Mouse (Mus musculus): Measurements from ENCODE around the gene 4930518I15Rik. TPM values are rescaled to one million over a fixed set of nuclear protein-coding genes. Genes with fewer than 3 reads are reported as not detected.
"Not testable (repeated sequence)": the region's sequence is repeated elsewhere in the genome, so short reads cannot be mapped to it uniquely, and the experiment has no call there.

Gene 4930518I15Rik
- total RNA-seq, 2 experiments from 2014 or later: 1.3 to 1.9 TPM

DNA sequence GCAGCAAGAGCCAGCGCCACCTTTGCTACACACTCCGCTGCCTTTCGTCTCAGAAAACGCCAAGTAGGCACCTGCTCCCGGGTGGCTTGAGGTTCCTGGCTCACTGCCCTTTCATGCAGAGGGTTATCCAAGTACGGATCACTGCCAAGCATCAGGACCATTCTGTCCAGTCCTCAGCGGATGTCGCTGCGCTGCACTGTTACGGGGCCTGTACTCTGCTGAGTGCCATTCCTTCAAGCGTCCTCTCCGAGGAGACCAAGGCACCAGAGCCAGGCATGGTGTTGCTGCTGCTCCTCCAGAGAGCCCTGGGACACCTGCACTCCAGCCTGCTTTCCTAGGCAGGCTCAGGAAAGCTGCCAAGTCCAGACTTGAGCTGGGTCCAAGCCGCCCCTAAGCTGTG lies 4.2 kb downstream of the 4930518I15Rik start:
- intact Hi-C loops (cut with DNase I): loop anchor here (10.0 kb wide), 1 partner anchor 309 kb away; the partner anchor contains the start of gene Aar2
- DNase-seq (ENCODE audit: low spot score in 2 of 2): not testable (repeated sequence)

DNA sequence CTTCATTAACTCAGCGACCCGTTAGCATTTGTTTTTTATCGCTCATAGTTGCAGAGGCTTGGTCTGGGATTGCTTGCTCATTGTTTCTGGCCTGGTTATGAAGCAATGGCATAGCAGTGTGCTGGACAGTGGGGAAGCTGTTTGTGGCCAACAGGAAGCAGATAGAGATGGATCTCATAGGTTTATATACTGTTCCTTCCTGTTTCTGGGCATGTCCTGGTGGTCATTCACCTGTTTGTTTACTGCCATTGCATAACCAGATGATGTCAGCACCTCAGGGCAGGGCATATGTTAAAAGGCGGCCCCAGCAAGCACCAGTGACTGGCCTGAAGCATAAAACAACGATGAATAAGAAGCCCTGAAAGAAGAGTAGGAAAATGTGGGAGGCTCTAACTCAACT lies 7.2 kb downstream of the 4930518I15Rik start:
- intact Hi-C loops (cut with DNase I): loop anchor here (10.0 kb wide), 1 partner anchor 306 kb away; the partner anchor contains the start of gene Aar2
- no peak for DNase-seq (ENCODE audit: low spot score in 2 of 2)

DNA sequence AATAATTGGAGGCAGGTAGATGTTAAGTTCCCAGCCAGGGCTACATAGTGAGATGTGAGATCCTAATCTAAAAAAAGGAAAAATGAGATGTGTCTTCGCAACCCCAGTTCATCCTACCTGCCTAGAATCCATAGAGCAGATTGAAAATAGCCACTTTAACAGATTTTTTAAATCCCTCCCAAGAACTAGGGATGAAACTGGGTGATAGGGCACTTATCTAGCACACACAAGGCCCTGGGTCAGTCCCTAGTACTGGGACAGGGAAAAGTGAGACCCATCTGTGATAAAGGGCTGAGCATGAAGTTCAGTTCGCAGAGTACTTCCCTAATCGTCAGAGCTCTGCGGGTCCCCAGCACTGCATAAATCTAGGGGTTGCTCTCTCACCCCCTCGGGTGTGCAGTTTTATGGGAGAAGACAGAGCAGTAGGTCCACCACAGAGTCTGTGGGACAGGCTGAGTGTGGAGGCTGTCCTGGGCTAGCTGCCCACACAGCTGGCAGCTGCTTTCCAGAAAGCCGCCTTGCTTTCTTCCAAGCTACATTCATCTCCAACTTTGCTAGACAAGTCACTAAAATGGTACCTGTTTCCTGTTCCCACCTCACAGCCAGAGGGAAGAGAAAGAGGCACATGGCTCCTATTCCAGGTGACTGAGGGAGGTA lies 9.1 kb downstream of the 4930518I15Rik start:
- intact Hi-C loops (cut with DNase I): no loop called here
- no peak for DNase-seq (ENCODE audit: low spot score in 2 of 2)

DNA sequence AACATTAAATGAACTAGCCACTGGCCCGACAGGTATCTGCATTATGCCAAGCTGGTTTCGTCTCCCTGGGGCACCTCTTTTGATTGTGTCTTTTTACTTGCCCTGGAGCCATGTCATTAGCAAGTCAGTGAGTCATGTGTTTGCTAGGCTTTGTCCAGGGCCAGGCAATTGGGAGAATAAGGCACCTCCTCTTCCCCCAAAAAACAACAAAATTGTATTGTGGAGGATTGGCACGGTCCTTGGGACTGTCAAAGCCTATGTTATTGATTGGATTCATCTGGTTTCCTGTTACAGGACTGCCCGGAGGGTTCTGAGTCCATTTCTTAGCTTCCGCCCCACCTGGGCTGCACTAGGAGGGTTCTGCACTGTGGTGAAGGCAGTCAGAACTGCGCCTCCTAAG lies 10.1 kb downstream of the 4930518I15Rik start:
- intact Hi-C loops (cut with DNase I): no loop called here
- no peak for DNase-seq (ENCODE audit: low spot score in 2 of 2)

DNA sequence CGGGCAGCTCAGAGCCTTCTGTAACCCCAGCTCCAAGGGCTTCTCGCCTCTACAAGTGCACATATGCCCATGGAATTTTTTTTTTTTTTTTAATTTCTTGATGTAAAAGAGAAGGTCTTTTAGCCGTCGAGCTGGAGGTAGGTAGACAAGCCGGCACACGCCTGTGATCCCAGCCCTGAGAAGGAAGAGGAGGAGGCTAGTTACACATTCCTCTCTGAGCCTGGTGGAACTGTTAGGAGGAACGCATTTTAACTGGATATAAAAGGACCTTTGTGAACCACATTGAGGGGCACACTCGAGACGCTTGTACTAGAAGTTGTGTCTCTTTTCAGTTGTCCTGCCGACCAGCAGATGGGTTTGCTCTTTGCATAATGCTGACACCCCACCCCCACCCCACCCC lies 13.0 kb downstream of the 4930518I15Rik start:
- intact Hi-C loops (cut with DNase I): no loop called here
- DNase-seq (ENCODE audit: low spot score in 2 of 2): no peak

DNA sequence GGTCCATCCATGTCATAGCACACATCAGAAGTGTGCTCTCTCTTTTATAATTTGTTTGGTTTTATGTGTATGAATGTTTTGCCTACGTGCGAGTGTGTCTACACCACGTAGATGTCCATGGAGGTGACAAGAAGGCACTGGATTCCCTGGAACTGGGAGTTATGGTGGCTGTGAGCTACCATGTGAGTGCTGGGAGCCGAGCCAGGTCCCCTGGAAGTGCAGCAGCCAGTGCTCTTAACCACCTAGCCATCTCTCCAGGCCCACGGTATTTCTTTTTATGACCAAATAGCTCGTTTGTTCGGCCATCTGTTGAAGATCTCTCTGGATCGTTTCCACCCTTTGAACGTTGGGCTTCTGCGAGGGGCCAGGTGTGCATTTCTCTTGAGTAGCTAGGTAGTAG lies 14.4 kb downstream of the 4930518I15Rik start:
- intact Hi-C loops (cut with DNase I): no loop called here
- DNase-seq (ENCODE audit: low spot score in 2 of 2): no peak

DNA sequence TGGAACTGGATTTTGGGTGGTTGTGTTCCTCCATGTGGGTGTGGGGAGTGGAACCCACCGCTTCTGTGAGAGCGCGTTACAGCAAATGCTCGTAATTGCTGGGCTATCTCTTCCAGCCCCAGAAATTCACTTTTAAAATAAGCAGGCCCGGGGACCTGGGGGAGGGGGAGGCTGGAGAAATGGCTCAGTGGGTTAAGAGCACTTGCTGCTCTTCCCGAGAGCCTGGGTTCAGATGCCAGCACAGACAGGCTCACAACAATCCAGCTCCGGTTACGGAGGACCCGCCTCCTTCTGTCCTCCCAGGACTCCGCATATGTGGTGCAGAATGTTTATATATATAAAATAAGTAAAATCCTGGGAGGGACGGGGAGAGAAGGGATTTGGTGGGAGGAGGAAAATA lies 15.0 kb downstream of the 4930518I15Rik start:
- intact Hi-C loops (cut with DNase I): no loop called here
- no peak for DNase-seq (ENCODE audit: low spot score in 2 of 2)

DNA sequence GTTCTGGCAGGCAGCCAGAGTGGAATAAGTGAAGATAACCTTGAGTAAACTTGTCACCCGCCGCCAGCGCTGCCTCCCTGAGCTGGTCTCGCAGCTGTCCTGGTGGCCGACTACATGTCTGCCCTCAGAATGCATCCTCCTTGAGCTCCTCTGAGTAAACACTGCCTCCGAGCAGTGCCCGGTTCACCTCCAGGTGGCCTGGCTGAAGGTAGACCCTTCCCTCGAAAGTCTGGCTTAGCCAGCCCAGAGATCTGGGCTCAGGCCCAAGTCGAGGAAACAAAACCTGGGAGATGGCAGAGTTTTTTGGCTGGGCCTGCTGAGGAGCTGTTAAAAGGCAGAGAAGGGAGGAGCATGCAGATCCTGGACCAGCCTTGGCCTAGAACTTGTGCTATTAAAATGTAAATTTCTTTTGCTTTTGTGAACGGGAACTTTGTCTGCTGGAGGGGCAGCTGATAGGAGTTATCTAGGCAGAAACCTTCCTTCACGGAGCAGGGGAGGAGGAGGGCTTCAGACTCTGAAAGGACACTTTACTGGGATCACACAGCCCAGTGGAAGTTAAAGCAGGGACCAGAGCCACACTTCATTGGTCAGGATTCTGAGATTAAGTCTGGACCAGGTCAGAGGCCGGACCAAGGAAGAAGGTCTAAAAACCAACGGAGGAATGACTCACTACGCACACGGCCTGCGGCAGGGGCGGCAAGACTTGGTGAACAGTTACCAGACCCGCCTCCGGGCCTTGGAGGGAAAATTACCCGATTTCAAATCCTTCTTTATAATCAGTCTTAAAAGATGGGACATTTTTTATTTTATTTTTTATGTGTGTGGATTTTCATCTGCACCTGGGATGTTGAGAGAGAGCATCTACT lies 15.7 kb downstream of the 4930518I15Rik start:
- peak in 1 of 2 experiments; percentile 13 for DNase-seq (ENCODE audit: low spot score in 2 of 2)
- intact Hi-C loops (cut with DNase I): no loop called here

DNA sequence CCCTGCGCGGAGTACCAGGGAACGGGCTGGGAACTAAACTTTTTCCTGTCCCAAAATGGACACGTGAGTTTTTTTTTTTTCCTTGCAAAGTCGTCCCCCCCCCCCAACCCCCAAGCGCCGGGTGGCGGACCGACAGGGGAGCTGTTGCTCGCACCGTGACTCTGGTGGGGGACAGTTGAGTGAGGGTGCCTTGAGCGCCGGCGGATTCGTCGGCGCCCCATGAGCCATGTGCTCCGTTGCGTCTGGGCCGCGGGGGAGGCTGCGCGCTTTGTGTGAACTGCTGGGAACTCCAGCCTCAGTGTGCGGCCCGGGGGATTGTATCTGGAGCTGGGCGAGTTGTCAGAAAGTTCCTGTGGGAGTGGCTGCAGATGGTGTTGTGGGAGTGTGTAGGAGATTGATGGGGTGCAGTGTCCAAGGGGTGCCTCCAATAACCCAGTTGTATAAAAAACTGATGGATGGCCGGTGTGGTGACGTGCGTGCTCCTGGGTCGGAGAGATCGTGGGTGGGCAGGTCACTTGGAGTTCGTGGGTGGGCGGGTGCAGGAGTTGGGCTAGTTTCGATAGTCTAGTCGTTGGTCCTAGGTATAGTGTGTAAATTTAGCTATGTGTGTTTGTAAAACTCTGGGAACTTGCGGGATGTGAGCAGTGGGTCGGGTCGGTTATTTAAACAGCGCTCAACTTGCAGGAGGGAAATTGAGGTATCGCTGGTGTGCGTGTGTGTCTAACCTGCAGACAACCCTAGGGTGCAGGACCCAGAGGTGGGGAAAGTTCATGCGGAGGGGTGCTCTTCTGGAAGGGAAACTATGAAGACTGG lies 16.5 kb downstream of the 4930518I15Rik start:
- DNase-seq (ENCODE audit: low spot score in 2 of 2): peak; percentile 18 to 46
- intact Hi-C loops (cut with DNase I): no loop called here

DNA sequence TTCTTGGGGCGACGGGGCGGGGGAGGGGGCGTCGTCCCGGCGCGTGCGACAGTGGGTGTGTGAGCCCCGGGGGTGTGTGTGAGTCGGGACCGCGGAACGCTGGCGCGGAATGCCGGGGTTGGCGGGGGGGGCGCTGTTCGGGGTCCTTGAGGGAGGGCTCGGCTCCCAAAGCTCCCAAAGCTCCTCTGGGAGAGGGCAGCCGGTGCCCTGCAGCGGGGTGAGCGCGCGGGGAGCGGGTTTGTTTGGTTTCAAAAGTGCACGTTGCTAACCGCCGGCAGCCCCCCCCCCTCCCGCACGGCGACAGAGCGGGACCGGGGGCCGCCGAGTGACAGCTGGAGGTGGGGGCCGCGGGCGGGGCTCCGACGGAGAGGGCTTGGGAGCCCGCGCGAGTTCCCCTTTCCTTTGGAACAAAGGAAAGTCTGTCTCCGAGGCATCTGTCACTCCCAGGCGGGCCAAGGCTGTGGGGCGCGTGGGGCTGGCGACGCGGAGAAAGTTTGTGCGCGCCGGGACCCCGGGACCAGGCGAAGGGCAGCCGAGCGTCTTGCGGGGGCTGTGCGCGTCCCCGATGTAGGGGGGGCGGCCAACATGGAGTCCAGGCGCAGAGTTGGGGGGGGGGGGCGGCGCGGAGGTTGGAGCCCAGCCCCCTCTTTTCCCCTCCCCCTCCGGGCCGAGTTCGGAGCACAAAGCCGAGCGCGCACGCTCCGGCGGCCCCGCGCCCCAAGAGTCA lies 17.3 kb downstream of the 4930518I15Rik start:
- intact Hi-C loops (cut with DNase I): no loop called here

DNA sequence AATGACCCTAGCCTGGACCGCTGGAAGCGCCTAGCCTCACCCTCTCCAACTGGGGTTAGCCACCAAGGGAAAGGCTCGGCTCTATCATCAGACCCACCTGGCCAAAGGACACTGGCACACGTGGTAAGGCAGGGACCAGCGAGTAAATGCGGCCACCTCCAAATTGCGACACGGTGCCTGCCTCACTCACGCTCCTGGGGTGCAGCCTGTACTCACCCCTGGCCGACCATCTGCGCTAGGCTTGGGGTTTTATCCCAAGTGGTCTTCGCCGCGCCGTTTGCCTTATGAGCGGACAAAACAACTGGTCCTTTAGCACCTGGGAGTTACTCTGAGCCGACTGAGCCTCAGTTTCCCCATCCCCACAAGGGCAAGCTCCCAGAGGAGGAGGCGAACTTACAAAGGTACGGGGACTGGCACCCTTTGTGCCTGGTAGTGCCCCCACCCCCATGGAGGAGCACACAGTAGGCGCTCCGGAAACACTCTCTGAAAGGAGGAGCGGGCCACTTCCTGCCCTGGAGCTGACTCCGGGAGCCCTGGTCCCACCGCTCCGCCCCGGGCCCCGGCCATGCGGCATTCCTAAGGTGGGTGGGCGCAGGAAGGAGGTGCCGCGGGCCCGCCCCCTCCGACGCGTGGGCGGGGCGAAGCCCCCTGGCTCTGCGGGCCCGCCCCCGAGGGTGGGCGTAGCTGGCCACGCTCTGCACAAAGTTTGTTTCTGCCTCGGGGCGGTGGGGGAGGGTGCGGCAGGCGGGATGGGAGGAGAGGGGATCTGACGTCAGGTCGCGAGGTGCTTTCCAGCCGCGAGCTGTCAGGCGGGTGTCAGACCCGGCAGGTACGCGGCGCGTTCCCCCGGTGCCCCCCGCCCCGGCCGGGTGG lies 18.2 kb downstream of the 4930518I15Rik start, which contains the start of gene Tgif2:
Gene Tgif2, plus strand, starts transcription at position 689 of the 873 bp plus-strand sequence.
- peak in 1 of 2 experiments; percentile 12 for DNase-seq (ENCODE audit: low spot score in 2 of 2)
- intact Hi-C loops (cut with DNase I): no loop called here

More for the DNA sequence above, 17.3 kb downstream of the 4930518I15Rik start:
- no peak for DNase-seq (ENCODE audit: low spot score in 2 of 2)

DNA sequence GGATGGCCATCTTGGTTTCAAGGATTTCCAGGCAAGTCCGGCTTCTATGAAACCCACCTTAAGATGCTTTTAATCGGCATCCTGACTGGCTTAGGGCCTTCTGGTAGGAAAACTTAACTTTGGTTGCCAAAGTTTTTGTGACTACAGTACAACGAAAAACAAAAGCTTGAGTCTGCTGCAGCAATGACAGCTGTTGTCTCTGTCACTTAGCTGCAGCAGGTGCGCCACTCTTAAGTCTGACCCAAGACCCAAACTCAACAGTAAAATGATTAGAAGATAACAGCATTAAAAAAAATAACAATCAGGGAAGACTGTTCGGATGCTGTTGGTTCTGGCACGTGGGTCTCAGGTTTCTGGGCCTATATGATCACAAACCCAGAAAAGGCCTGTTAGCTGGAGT lies 18.9 kb downstream of the 4930518I15Rik start:
- intact Hi-C loops (cut with DNase I): no loop called here
- no peak for DNase-seq (ENCODE audit: low spot score in 2 of 2)

DNA sequence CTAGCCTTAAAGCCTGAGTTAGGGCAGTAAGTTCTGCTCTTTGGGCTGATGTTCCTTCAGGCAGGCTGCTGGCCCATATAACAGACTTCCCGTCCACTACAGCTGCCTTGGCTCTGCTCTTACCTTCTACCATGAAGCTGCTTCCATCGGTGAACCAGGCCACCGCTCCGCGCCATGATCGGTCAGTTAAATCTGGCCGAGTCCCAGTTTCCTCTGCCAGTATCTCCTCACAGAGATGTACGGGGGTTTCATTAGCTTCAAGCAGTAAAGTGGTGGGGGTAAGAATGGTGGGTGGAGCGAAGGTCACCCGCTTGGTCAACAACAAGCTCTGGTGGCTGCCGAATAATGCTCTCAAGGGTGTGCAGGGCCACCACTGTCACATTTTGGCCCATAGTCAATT lies 23.4 kb downstream of the 4930518I15Rik start:
- no peak for DNase-seq (ENCODE audit: low spot score in 2 of 2)
- intact Hi-C loops (cut with DNase I): no loop called here

DNA sequence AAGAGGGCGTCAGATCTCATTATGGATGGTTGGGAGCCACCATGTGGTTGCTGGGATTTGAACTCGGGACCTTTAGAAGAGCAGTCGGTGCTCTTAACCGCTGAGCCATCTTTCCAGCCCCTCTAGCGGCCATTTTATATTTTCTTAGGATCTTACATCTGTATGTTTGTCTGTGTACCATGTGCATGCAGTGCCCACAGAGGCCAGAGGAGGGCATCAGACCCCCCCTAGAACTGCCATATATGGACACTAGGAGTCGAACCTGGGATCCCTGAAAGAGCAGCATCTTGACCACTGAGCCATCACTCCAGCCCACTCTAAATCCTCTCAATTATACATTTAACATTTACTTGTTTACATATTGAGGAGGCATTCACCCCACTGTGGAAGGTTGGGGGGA lies 32.6 kb downstream of the 4930518I15Rik start:
- intact Hi-C loops (cut with DNase I): not testable (repeated sequence)

DNA sequence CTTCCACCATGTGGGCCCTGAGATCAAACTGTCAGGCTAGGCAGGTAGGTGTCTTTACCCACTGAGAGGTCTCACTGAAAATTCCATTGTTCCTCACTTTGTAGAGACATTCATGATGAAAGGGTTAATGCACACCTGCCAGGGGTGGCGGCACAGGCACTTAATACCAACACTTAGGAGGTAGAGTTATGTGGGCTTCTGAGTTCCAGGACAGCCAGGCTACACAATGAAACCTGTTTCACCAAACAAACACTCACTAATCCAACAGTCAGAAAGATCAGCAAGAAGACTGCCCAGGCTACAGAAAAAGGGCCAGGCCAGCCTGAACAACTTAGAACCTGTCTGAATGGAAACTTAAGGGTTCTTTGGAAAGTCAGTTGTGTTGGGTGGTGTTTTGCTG lies 41.6 kb downstream of the 4930518I15Rik start:
- no peak for DNase-seq (ENCODE audit: low spot score in 2 of 2)
- intact Hi-C loops (cut with DNase I): no loop called here

More for the DNA sequence above, 32.6 kb downstream of the 4930518I15Rik start:
- not testable (repeated sequence) for DNase-seq (ENCODE audit: low spot score in 2 of 2)

DNA sequence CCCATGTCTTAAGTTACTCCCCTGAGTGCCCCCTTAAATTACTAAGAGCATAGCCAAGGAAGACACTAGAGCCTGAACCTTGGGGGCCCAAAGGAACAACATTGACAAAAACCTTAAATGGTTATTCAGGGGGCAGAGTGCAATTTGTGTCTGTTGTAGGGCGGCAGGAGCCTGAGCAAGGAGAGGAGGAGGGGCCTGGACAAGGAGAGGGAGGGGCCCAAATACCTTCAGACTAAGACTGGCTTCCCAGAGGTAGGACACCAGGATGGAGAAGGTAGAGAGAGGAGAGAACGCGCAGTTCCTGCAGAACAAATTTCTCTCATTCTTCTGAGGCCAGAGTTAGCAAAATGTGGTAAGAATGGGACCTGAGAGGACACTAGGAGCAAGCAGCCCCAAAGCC lies 42.3 kb downstream of the 4930518I15Rik start:
- intact Hi-C loops (cut with DNase I): no loop called here
- DNase-seq (ENCODE audit: low spot score in 2 of 2): no peak

DNA sequence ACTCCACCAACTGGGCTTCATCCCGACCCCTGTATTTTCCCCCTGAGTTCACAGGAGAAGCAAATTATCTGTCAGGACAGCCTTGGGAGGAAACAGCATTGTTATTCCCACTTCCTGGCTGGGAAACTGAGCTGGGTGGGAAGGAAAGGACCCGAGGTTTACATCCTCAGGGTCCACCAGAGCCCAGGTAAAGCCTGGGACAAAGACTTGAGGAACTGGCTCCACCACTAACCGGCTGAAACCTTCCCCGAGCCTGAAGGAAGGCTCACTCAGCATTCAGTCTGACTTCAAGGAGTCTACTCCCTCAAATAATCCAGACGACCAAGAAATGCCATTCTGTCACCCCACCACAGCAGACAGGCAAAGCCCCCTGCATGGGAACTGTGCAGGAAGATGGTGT lies 42.9 kb downstream of the 4930518I15Rik start:
- no peak for DNase-seq (ENCODE audit: low spot score in 2 of 2)
- intact Hi-C loops (cut with DNase I): no loop called here

DNA sequence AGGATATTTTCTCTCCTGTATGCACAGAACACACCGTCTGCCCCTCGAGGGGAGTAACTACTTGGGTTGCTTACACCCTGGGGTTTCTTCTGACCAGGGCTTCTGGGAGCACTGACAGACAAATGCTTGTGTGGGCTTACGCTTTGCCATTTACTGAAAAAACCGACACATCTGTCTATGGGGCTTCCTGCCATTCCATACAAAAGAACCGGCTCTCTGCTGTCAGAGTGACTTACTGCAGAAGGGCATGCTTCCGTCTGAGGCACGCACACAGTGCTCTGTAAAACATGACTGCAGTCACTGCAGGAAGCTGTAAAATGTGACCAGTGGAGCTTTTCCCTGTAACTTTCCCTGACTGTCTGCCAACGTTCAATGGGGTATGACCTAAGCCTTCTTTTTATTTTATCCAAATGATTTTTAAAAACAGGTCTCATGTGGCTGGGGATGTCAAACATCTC lies 43.4 kb downstream of the 4930518I15Rik start:
- intact Hi-C loops (cut with DNase I): no loop called here
- DNase-seq (ENCODE audit: low spot score in 2 of 2): no peak
